Mouse (Mus musculus) neutrophil, adult 5-6 weeks (primary cell): ENCODE measurements around the gene Gtf3c3. TPM values are rescaled to one million over a fixed set of nuclear protein-coding genes. Genes with fewer than 3 reads are reported as not detected.

ENCODE experiments used
- total RNA-seq: library from RNA; stranded (forward); fragments of 200-1000 nt; gene quantifications from 2 replicates; pipeline ENCODE4 v1.2.3, GENCODE M21; 2017

Gtf3c3 gene
- total RNA-seq, 1 experiment from 2014 or later, result 23.4 TPM

Other genes with a start within 250 kb of the Gtf3c3 start
- 0.98 and 2.2 TPM in 2 replicates for gene Hecw2, start 243.8 kb downstream of the Gtf3c3 start, total RNA-seq
- 0.47 TPM in 1 of 2 replicates, not detected in the other for gene Ccdc150, start 188.3 kb downstream of the Gtf3c3 start, total RNA-seq
- gene Pgap1, start 118.7 kb upstream of the Gtf3c3 start, total RNA-seq, result 156 and 159 TPM in 2 replicates